Mouse (Mus musculus): ENCODE measurements around the gene Ace. TPM values are rescaled to one million over a fixed set of nuclear protein-coding genes. Genes with fewer than 3 reads are reported as not detected.

Gene Ace
- 34.4 and 39.0 TPM in 2 replicates for polyA plus RNA-seq (2012; rRNA removed)

GRCm38 (mm10) chr11:105967741-105968574 lies at the start of gene Ace:
Ace (plus strand) TSS chr11:105967945.

GRCm38 (mm10) chr11:105952911-105953386 lies 14.8 kb upstream of the Ace start, which contains the start of gene Cyb561:
Cyb561 (minus strand) TSS chr11:105953336.

GRCm38 (mm10) chr11:105994375-105994774 lies 26.6 kb downstream of the Ace start, which contains the start of gene Ace3:
Ace3 (plus strand) TSS chr11:105994675.

GRCm38 (mm10) chr11:106007821-106008220 lies 40.1 kb downstream of the Ace start, which contains the start of gene Kcnh6:
Kcnh6 (plus strand) TSS chr11:106008124.

GRCm38 (mm10) chr11:106036548-106037417 lies 69.0 kb downstream of the Ace start, which contains the start of gene Dcaf7:
Dcaf7 (plus strand) TSS chr11:106036872.

Other genes starting within 250 kb of the Ace start
- gene Cyb561, start 14.6 kb upstream of the Ace start, polyA plus RNA-seq (2012; rRNA removed): 91.1 and 104 TPM in 2 replicates
- gene Ace3, start 26.7 kb downstream of the Ace start, polyA plus RNA-seq (2012; rRNA removed): 0.05 and 0.19 TPM in 2 replicates
- 5.2 and 6.7 TPM in 2 replicates for gene Kcnh6, start 40.2 kb downstream of the Ace start, polyA plus RNA-seq (2012; rRNA removed)
- 32.8 and 33.2 TPM in 2 replicates for gene Dcaf7, start 68.9 kb downstream of the Ace start, polyA plus RNA-seq (2012; rRNA removed)
- 12.0 TPM in 2 replicates for gene Taco1, start 98.1 kb downstream of the Ace start, polyA plus RNA-seq (2012; rRNA removed)
- gene Map3k3, start 116.7 kb downstream of the Ace start, polyA plus RNA-seq (2012; rRNA removed): 21.0 and 21.6 TPM in 2 replicates
- not detected in 2 replicates for gene Gm10840, start 192.9 kb downstream of the Ace start, polyA plus RNA-seq (2012; rRNA removed)
- 11.2 and 13.0 TPM in 2 replicates for gene Limd2, start 192.9 kb downstream of the Ace start, polyA plus RNA-seq (2012; rRNA removed)
- gene Strada, start 234.2 kb downstream of the Ace start, polyA plus RNA-seq (2012; rRNA removed): 12.8 and 14.7 TPM in 2 replicates
- 6.0 and 7.3 TPM in 2 replicates for gene Ccdc47, start 248.4 kb downstream of the Ace start, polyA plus RNA-seq (2012; rRNA removed)
- gene Ddx42, start 249.0 kb downstream of the Ace start, polyA plus RNA-seq (2012; rRNA removed): 5.9 and 8.1 TPM in 2 replicates

Data from colon, adult 2 months (tissue).